Mouse (Mus musculus) heart, embryonic 11.5 days (tissue): ENCODE measurements at regions not wholly inside any gene's neighbourhood (a gene's known extent, or its start where the extent isn't known, plus 50 kb on each side); places are given as distances from the start of the nearest gene placed in this dataset.
"Not testable (repeated sequence)": the region's sequence is repeated elsewhere in the genome, so short reads cannot be mapped to it uniquely, and the experiment has no call there.

Source experiments
- ATAC-seq: fragments of 200-750 bp; cut with Nextera tagmentation; replicated peaks from 2 replicates; pipeline ENCODE4 v1.8.0; 2017; ENCODE audit warnings: moderate library complexity; ENCODE audit not compliant: insufficient number of reproducible peaks, low FRiP score, low TSS enrichment
- H3K27ac ChIP-seq: fragments of 300-500 bp; sonication (generic); 2 replicates; pipeline ENCODE4 v1.5.1; 2014; ENCODE audit warnings: mild to moderate bottlenecking, low read depth, low read length
- H3K27me3 ChIP-seq: fragments of 300-500 bp; sonication (generic); 2 replicates; pipeline ENCODE4 v1.6.1; 2014; ENCODE audit warnings: mild to moderate bottlenecking, low read length, mixed read lengths; ENCODE audit not compliant: control insufficient read depth, insufficient read depth
- H3K36me3 ChIP-seq: fragments of 300-500 bp; sonication (generic); 2 replicates; pipeline ENCODE4 v1.6.1; 2014; ENCODE audit warnings: mild to moderate bottlenecking, low read length, moderate library complexity, mixed read lengths; ENCODE audit not compliant: control insufficient read depth, insufficient read depth
- H3K4me1 ChIP-seq: fragments of 300-500 bp; sonication (generic); 2 replicates; pipeline ENCODE4 v1.6.1; 2014; ENCODE audit warnings: low read length; ENCODE audit not compliant: control insufficient read depth, insufficient read depth
- H3K4me2 ChIP-seq: fragments of 300-500 bp; sonication (generic); 2 replicates; pipeline ENCODE4 v1.6.1; 2014; ENCODE audit warnings: mild to moderate bottlenecking, moderate library complexity
- H3K4me3 ChIP-seq: fragments of 300-500 bp; sonication (generic); 2 replicates; pipeline ENCODE4 v1.5.1; 2014; ENCODE audit warnings: low read depth, low read length
- H3K9ac ChIP-seq: fragments of 300-500 bp; sonication (generic); 2 replicates; pipeline ENCODE4 v1.6.1; 2014; ENCODE audit warnings: mild to moderate bottlenecking, low read depth, low read length, moderate library complexity
- H3K9me3 ChIP-seq: fragments of 300-500 bp; sonication (generic); replicated peaks from 2 replicates; pipeline ENCODE4 v1.6.1; 2016; ENCODE audit warnings: low read length; ENCODE audit not compliant: control insufficient read depth
- WGBS: fragments of 180-500 bp; shearing (Covaris S2); extraction: QIAGEN DNeasy Blood & Tissue Kit; methylation state at CpG from one replicate; pipeline ENCODE4 v1.1.7; 2014; ENCODE audit not compliant: insufficient replicate concordance; 5-methylcytosine and 5-hydroxymethylcytosine counted together

GRCm38 (mm10) chr6:31141486-31141885 lies 182.6 kb upstream of the Klf14 start:
- no peak overlapping the region for H3K9ac ChIP-seq

DNA sequence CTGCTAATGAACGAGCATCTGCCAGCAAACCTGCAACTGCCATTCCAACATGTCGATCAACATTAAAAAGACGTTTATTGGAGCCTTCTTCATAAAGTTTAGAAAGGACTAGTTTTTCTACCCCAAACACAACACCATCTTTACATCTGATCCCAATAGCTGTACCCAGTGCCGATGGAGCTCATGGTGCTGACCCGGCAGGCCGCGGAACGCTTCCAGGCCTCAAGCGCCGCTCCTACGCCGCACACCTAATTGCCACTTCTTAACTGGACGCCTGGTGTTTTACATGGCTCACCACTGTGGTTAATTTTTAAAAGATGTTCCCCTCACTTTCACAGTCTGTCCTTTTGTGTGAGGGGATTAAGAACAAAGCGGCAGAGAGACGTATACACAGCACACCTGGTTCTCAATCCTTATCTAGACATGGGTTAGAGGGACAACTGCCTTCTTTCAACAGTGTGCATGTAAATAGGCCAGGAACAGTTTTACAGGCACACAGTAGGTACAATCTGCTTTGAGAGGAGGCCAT lies 183.7 kb upstream of the Klf14 start:
- H3K9me3 ChIP-seq, H3K9ac ChIP-seq, ATAC-seq, H3K4me2 ChIP-seq, H3K4me1 ChIP-seq, H3K27ac ChIP-seq, H3K4me3 ChIP-seq, H3K27me3 ChIP-seq, H3K36me3 ChIP-seq: not testable (repeated sequence)
- 91% methylated on average over 15 of the region's 15 CpGs for WGBS

More at GRCm38 (mm10) chr6:31141486-31141885, 182.6 kb upstream of the Klf14 start:
- Histone ChIP-seq H3K4me1 (0 out of 2 replicates have a peak, but pooled peaks cover 5% of the 10 kb centered on the region), H3K36me3 (no peaks in the 10 kb centered on the region), H3K4me2 (no peak overlapping the region), H3K27ac (no peak overlapping the region), H3K4me3 (no peak overlapping the region), H3K9me3 (no peaks in the 10 kb centered on the region), H3K27me3 (no peaks in the 10 kb centered on the region)
- ATAC-seq: no peak
- 64% methylated on average over 6 of the region's 6 CpGs for WGBS

GRCm38 (mm10) chr6:31145687-31146086 lies 186.8 kb upstream of the Klf14 start:
- Histone ChIP-seq H3K27me3 (no peaks in the 10 kb centered on the region), H3K4me2 (no peak overlapping the region), H3K9me3 (no peaks in the 10 kb centered on the region), H3K36me3 (no peaks in the 10 kb centered on the region), H3K4me1 (peaks cover 9% of the 10 kb centered on the region; the same call in 1 of the 2 replicates), H3K9ac (no peak overlapping the region), H3K27ac (no peak overlapping the region), H3K4me3 (no peak overlapping the region)
- 83% methylated on average over 10 of the region's 10 CpGs for WGBS
- no peak for ATAC-seq

DNA sequence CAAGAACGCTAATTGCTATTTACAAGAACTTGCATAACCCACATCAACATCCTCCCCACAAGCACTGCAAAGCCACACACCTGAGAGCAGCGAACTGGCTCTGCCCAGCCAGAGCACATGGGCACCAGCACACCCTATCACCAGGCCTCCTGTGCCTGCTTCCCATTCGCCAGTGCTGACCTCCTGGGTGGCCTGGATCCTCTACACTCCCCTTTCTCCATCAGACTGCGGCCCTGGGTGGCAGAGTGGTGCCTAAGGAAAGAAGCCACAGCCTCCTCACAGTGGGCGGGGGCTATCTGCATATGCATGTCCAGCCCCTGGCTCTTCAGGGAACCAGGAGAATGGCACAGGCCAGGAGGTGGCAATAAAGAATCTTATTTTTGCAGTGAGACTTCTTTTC lies 187.9 kb upstream of the Klf14 start:
- Histone ChIP-seq H3K4me1 (peaks cover 4% of the 10 kb centered on the region; the same call in 1 of the 2 replicates), H3K27ac (no peak overlapping the region), H3K9ac (no peak overlapping the region), H3K27me3 (no peaks in the 10 kb centered on the region), H3K4me3 (no peak overlapping the region), H3K36me3 (no peaks in the 10 kb centered on the region), H3K4me2 (no peak overlapping the region), H3K9me3 (no peaks in the 10 kb centered on the region)
- ATAC-seq: no peak
- 34% methylated on average over 5 of the region's 5 CpGs for WGBS

- Histone ChIP-seq H3K36me3 (no peaks in the 10 kb centered on the region), H3K4me3 (no peak overlapping the region), H3K27me3 (no peaks in the 10 kb centered on the region), H3K4me1 (peaks cover 4% of the 10 kb centered on the region; the same call in 1 of the 2 replicates), H3K9ac (no peak overlapping the region), H3K9me3 (no peaks in the 10 kb centered on the region), H3K27ac (no peak overlapping the region), H3K4me2 (no peak overlapping the region)
- WGBS: 71% methylated on average over 10 of the region's 10 CpGs
- no peak for ATAC-seq
Measured at GRCm38 (mm10) chr6:31147682-31148081, 188.8 kb upstream of the Klf14 start.

- Histone ChIP-seq H3K9ac (no peak overlapping the region), H3K27me3 (no peaks in the 10 kb centered on the region), H3K4me1 (peaks cover 4% of the 10 kb centered on the region; the same call in 1 of the 2 replicates), H3K9me3 (no peaks in the 10 kb centered on the region), H3K4me2 (no peak overlapping the region), H3K4me3 (no peak overlapping the region), H3K27ac (no peak overlapping the region), H3K36me3 (no peaks in the 10 kb centered on the region)
- 60% methylated on average over 8 of the region's 8 CpGs for WGBS
- ATAC-seq: no peak
Measured at GRCm38 (mm10) chr6:31148311-31148856, 189.5 kb upstream of the Klf14 start.

DNA sequence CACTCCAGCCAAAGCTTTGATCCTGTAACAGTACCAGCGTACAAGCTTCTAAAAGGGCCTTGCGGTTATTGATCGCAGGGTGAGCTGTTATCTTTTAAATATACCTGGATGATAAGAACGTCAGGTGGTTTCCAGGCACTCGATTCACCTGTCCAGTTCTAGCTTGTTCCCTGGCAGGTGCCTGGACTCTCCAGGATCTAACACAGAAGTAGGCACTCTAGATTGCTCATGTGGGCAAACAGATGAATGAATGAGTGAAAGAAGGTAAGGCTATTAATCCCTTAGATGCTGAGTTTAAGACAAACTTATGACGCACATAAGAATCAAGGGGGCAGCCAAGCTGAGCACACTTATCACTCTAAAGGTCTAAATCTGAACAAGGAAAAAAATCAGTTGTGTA lies 190.3 kb upstream of the Klf14 start:
- no peaks in the 10 kb centered on the region for H3K27me3 ChIP-seq
- H3K27ac ChIP-seq: no peak overlapping the region
- no peak overlapping the region for H3K9ac ChIP-seq
- no peak overlapping the region for H3K4me3 ChIP-seq
- no peaks in the 10 kb centered on the region for H3K9me3 ChIP-seq
- H3K4me1 ChIP-seq: peaks cover 4% of the 10 kb centered on the region; the same call in 1 of the 2 replicates
- H3K36me3 ChIP-seq: no peaks in the 10 kb centered on the region
- WGBS: 85% methylated on average over 6 of the region's 6 CpGs
- H3K4me2 ChIP-seq: no peak overlapping the region
- no peak for ATAC-seq

DNA sequence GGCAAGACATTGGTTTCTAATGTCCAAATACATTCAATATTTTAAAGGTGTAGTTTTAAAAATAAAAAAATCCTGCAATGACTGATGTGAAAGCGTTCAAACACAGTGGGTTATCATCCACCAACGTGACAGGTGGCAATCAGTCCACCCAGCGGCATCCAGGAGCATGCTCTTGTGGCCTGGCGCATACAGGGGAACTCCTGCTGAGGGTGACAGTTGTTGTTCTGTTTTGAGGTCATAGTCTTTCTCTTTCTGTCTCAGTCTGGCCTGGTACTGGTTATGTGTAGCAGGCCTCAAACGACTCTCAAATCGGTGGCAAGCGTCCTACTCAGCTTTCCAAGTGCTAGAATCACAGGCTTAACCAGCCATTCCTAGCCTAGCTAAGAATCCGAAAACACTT lies 191.5 kb upstream of the Klf14 start:
- H3K9ac ChIP-seq: no peak overlapping the region
- H3K4me2 ChIP-seq: no peak overlapping the region
- no peaks in the 10 kb centered on the region for H3K27me3 ChIP-seq
- no peaks in the 10 kb centered on the region for H3K36me3 ChIP-seq
- WGBS: 84% methylated on average over 8 of the region's 8 CpGs
- ATAC-seq: no peak
- no peak overlapping the region for H3K4me3 ChIP-seq
- peaks cover 4% of the 10 kb centered on the region; the same call in 1 of the 2 replicates for H3K4me1 ChIP-seq
- H3K9me3 ChIP-seq: no peaks in the 10 kb centered on the region
- H3K27ac ChIP-seq: no peak overlapping the region

- H3K4me2 ChIP-seq: no peak overlapping the region
- 27% methylated on average over 5 of the region's 5 CpGs for WGBS
- H3K9me3 ChIP-seq: no peaks in the 10 kb centered on the region
- H3K9ac ChIP-seq: no peak overlapping the region
- no peak overlapping the region for H3K4me3 ChIP-seq
- H3K36me3 ChIP-seq: no peaks in the 10 kb centered on the region
- no peak for ATAC-seq
- no peaks in the 10 kb centered on the region for H3K27me3 ChIP-seq
- H3K27ac ChIP-seq: no peak overlapping the region
- no peaks in the 10 kb centered on the region for H3K4me1 ChIP-seq
Measured at GRCm38 (mm10) chr6:31155857-31156256, 197.0 kb upstream of the Klf14 start.
